Mouse (Mus musculus): ENCODE measurements at regions not wholly inside any gene's neighbourhood (a gene's known extent, or its start where the extent isn't known, plus 50 kb on each side); places are given as distances from the start of the nearest gene placed in this dataset.

DNA sequence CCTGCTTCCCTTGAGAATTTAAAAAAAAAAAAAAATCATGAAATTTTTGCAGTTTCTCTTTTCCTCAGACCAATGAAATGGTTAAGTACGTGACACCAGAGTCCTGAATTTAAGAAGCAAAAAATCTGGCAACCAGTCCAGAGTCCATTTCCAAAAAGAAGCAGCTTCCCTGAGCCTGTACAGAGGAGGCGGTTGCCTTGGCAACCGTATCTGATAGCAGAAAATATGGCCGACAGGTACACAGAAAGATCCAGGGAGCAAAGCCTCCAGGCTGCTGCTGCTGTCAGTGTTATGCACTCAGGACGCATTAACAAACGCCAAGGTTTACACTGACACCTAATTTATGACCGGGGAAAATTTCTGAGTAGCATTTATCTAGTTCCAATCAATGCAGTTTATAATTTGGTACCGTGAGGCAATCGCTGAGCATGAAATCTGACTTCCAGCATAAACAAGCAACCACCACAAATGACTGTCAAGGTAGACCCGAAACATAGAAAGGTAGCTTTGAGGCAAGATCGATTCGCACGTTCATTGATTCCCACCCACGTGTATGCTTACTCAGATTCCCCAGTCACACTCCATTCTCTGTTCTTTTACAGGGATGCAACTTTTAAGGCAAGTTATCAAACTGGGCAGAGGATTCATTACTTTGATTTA lies 420.8 kb downstream of the Basp1 start:
- no peak for TF ChIP-seq POLR2A (IDR thresholded peaks at IDR 0.05; ENCODE audit: insufficient read depth, low read length)
- TF ChIP-seq CTCF (IDR thresholded peaks at IDR 0.05; ENCODE audit: low read depth, low read length): no peak

Measured in ES-Bruce4 (cell line).